Mouse (Mus musculus) stomach, embryonic 14.5 days (tissue): Measurements from ENCODE around the gene Rsbn1l. TPM values are rescaled to one million over a fixed set of nuclear protein-coding genes. Genes with fewer than 3 reads are reported as not detected.

Source experiments
- ATAC-seq: fragments of 200-750 bp; cut with Nextera tagmentation; 2 replicates; pipeline ENCODE4 v1.8.0; 2017; ENCODE audit warnings: low read depth, moderate TSS enrichment; ENCODE audit not compliant: insufficient number of reproducible peaks, insufficient read depth, low FRiP score
- H3K27ac ChIP-seq: fragments of 300-500 bp; sonication (generic); 2 replicates; pipeline ENCODE4 v1.5.1; 2014; ENCODE audit warnings: mild to moderate bottlenecking, low read length, moderate library complexity, mixed read lengths
- H3K27me3 ChIP-seq: fragments of 300-500 bp; sonication (generic); 2 replicates; pipeline ENCODE4 v1.6.1; 2014; ENCODE audit warnings: low read length, control low read depth, mixed read lengths; ENCODE audit not compliant: control insufficient read depth, insufficient read depth
- H3K36me3 ChIP-seq: fragments of 300-500 bp; sonication (generic); 2 replicates; pipeline ENCODE4 v1.6.1; 2014; ENCODE audit warnings: mild to moderate bottlenecking, control low read depth, low read length, moderate library complexity, mixed read lengths; ENCODE audit not compliant: control insufficient read depth, insufficient read depth
- H3K4me1 ChIP-seq: fragments of 300-500 bp; sonication (generic); 2 replicates; pipeline ENCODE4 v1.6.1; 2014; ENCODE audit warnings: low read length, control low read depth, mixed read lengths; ENCODE audit not compliant: control insufficient read depth, insufficient read depth
- H3K4me2 ChIP-seq: fragments of 300-500 bp; sonication (generic); replicated peaks from 2 replicates; pipeline ENCODE4 v1.6.1; 2014; ENCODE audit warnings: low read depth, low read length, control low read depth
- H3K4me3 ChIP-seq: fragments of 300-500 bp; sonication (generic); 2 replicates; pipeline ENCODE4 v1.5.1; 2014; ENCODE audit warnings: low read depth, low read length, control low read depth
- H3K9ac ChIP-seq: fragments of 300-500 bp; sonication (generic); replicated peaks from 2 replicates; pipeline ENCODE4 v1.6.1; 2014; ENCODE audit warnings: low read depth, mild to moderate bottlenecking, control low read depth, low read length, moderate library complexity, mixed read lengths
- H3K9me3 ChIP-seq: fragments of 300-500 bp; sonication (generic); 2 replicates; pipeline ENCODE4 v1.6.1; 2016; ENCODE audit warnings: low read depth, low read length, control low read depth; ENCODE audit not compliant: control insufficient read depth
- WGBS: fragments of 180-500 bp; shearing (Covaris S2); extraction: QIAGEN DNeasy Blood & Tissue Kit; methylation state at CpG from one replicate; pipeline ENCODE4 v1.1.7; 2014; 5-methylcytosine and 5-hydroxymethylcytosine counted together
- polyA plus RNA-seq: library from polyadenylated mRNA; unstranded; fragments of >200 nt; fragmentation: Nextera tagmentation; extraction: Ambion mirVana; gene quantifications from 2 replicates; pipeline ENCODE4 v1.2.1, GENCODE M21; 2014

Rsbn1l gene
- 9.6 and 11.0 TPM in 2 replicates for polyA plus RNA-seq

DNA sequence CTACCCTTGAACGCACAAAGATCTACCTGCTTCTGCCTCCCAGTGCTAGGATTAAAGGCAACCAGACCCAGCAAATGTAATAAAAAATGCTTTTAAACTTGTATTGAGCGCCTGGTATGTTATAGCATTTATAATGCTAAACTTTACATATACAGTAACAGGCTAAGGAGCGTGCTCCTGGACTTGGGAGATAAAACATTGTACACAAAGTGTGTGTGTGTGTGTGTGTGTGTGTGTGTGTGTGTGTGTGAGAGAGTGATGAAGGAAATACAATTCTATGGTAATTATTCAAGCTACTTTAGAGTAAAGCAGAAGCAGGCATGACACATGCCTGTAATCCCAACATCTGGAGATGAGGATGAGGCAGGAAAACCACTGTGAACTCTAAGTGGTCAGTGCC is at the start of gene Rsbn1l:
Gene Rsbn1l (minus strand): TSS at position 101 of the 400 bp plus-strand sequence.
- H3K9me3 ChIP-seq: peaks cover 5% of the 10 kb centered on the region; the same call in 1 of the 2 replicates
- no peak within 1 kb of the TSS for H3K27ac ChIP-seq
- H3K4me2 ChIP-seq: no peak within 1 kb of the TSS
- no peaks in the 10 kb centered on the region for H3K27me3 ChIP-seq
- H3K4me3 ChIP-seq: no peak within 1 kb of the TSS
- no peak for ATAC-seq
- 95% methylated on average over 3 of the region's 3 CpGs for WGBS
- no peak within 1 kb of the TSS for H3K9ac ChIP-seq
- 0 out of 2 replicates have a peak, but pooled peaks cover 2% of the 10 kb centered on the region for H3K36me3 ChIP-seq
- H3K4me1 ChIP-seq: peaks cover 4% of the 10 kb centered on the region; the same call in 1 of the 2 replicates

GRCm38 (mm10) chr5:21002723-21003122 is 46.5 kb upstream of the Rsbn1l start:
- peaks cover 50% of the 10 kb centered on the region for H3K36me3 ChIP-seq
- H3K4me3 ChIP-seq: no peak overlapping the region
- 91% methylated on average over 6 of the region's 6 CpGs for WGBS

DNA sequence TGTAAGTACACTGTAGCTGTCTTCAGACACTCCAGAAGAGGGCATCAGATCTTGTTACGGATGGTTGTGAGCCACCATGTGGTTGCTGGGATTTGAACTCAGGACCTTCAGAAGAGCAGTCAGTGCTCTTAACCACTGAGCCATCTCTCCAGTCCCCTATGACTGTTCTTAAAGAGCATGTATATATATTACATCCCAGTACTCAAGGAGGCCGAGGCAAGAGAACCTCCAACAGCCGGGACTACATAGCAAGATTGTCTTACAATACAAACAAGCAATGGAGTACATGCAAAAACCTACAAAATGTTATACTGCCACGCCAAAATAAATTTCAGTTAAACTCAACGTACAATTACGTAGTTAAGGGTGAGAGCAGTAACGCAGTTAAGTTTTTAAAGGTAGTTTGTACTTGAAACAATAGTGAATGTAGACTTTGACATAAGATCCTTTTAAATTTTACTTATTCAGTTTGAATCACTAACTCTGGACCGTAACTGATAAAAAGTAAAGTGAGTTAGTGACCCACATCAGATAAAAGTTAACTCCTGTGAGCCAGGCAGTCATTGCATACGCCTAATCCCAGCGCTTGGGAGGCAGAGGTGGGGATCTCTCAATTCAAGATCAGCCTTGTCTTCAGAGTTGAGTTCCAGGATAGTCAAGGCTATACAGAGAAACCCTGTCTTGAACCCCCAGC is 45.6 kb upstream of the Rsbn1l start:
- no peak overlapping the region for H3K4me2 ChIP-seq
- H3K9me3 ChIP-seq: no peaks in the 10 kb centered on the region
- H3K36me3 ChIP-seq: peaks cover 52% of the 10 kb centered on the region
- H3K4me3 ChIP-seq: no peak overlapping the region
- WGBS: 94% methylated on average over 10 of the region's 10 CpGs
- no peak overlapping the region for H3K27ac ChIP-seq
- ATAC-seq: no peak
- no peaks in the 10 kb centered on the region for H3K27me3 ChIP-seq
- H3K9ac ChIP-seq: no peak overlapping the region
- no peaks in the 10 kb centered on the region for H3K4me1 ChIP-seq

More at GRCm38 (mm10) chr5:21002723-21003122, 46.5 kb upstream of the Rsbn1l start:
- no peak overlapping the region for H3K9ac ChIP-seq
- H3K9me3 ChIP-seq: no peaks in the 10 kb centered on the region
- H3K27ac ChIP-seq: no peak overlapping the region
- no peak; the same call in 1 of the 2 replicates for ATAC-seq
- no peaks in the 10 kb centered on the region for H3K27me3 ChIP-seq
- no peak overlapping the region for H3K4me2 ChIP-seq
- no peaks in the 10 kb centered on the region for H3K4me1 ChIP-seq

DNA sequence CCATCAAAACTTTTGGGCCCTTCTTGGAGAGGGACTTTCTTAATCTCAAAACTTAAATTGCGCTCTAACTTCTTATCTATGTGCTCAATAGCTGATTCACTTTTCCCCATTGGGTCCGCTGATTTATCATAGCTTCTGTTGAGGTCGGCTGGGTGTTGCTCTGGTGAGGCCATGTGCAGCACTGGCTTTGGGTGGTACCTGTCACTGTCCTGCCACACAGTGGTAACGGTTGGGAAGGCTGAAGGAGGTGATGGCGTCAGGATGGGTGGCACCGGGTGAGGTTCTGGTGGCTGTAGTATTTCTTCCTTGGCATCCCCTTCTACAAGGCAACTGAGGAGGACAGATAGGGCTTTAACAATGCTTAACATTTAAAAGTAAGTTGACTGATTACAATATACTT is 42.2 kb upstream of the Rsbn1l start:
- Histone ChIP-seq H3K9ac (no peak overlapping the region), H3K4me2 (no peak overlapping the region), H3K9me3 (no peaks in the 10 kb centered on the region), H3K4me1 (no peaks in the 10 kb centered on the region), H3K4me3 (no peak overlapping the region), H3K27me3 (no peaks in the 10 kb centered on the region), H3K36me3 (peaks cover 52% of the 10 kb centered on the region), H3K27ac (no peak overlapping the region)
- ATAC-seq: no peak
- 93% methylated on average over 6 of the region's 6 CpGs for WGBS

GRCm38 (mm10) chr5:20997555-20997954 is 41.4 kb upstream of the Rsbn1l start:
- 87% methylated on average over 6 of the region's 6 CpGs for WGBS
- no peak for ATAC-seq

DNA sequence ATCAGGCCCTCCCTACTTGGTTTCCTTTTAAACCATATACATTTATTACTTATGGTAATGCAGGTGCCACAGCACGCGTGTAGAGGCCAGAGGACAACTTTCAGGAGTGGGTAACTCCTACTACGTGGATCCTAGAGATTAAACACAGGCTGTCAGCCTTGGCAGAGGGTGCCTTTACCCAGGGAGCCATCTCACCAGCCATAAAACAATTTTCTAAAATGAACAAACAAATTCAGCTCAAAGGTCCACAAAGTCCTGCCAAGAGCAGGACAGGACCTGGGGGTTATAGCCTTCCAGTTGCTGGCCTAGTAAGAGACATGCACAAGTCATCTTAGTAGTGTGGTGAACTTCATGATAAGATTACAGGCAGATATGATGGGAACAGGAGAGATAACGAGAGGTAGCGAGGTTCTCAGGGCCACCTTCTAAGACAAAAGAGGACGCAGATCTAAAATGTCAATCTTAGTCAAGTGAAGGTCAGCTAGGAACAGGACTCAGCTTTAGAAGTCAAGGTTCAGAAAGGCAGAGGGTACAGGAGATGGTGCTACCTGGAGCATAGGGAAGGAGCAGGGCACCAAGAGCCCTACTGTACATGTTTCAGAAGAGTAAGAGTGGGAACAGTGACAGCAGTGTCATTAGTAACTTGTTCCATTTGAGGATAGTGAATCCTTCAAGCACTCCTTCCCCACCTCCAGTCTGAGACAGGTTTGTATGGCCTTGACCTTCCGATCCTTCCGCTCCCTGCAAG is 34.0 kb upstream of the Rsbn1l start:
- peaks cover 36% of the 10 kb centered on the region for H3K36me3 ChIP-seq
- no peaks in the 10 kb centered on the region for H3K4me1 ChIP-seq
- no peaks in the 10 kb centered on the region for H3K27me3 ChIP-seq
- H3K9ac ChIP-seq: no peak overlapping the region
- no peaks in the 10 kb centered on the region for H3K9me3 ChIP-seq
- no peak for ATAC-seq
- no peak overlapping the region for H3K27ac ChIP-seq
- no peak overlapping the region for H3K4me3 ChIP-seq
- H3K4me2 ChIP-seq: no peak overlapping the region
- 94% methylated on average over 8 of the region's 8 CpGs for WGBS

More at GRCm38 (mm10) chr5:20997555-20997954, 41.4 kb upstream of the Rsbn1l start:
- H3K4me3 ChIP-seq: no peak overlapping the region
- no peak overlapping the region for H3K27ac ChIP-seq
- no peaks in the 10 kb centered on the region for H3K4me1 ChIP-seq
- H3K27me3 ChIP-seq: no peaks in the 10 kb centered on the region
- H3K9me3 ChIP-seq: no peaks in the 10 kb centered on the region
- peaks cover 45% of the 10 kb centered on the region for H3K36me3 ChIP-seq
- no peak overlapping the region for H3K4me2 ChIP-seq
- H3K9ac ChIP-seq: no peak overlapping the region

DNA sequence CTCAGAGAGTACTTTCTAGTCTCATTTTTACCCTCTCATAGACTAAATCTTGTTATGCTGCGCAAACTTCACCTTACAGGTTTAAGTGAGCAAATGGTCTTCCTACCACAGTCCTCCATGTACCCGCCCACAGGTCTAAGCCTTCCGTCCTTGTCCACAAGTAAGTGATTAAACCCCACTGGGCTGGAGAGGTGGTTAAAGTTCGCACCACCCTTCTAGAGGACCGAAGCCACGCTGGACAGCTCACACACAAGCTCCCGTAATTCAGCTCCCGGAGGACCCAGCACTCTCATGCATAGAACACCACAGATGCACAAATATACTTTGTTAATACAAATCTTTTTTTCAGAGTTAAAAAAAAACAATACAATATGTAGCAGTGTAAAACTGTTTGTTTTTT is 30.1 kb upstream of the Rsbn1l start:
- Histone ChIP-seq H3K4me1 (no peaks in the 10 kb centered on the region), H3K9me3 (no peaks in the 10 kb centered on the region), H3K4me2 (no peak overlapping the region), H3K9ac (no peak overlapping the region), H3K27ac (no peak overlapping the region), H3K27me3 (no peaks in the 10 kb centered on the region), H3K4me3 (no peak overlapping the region), H3K36me3 (peaks cover 25% of the 10 kb centered on the region)
- ATAC-seq: no peak
- 95% methylated on average over 8 of the region's 8 CpGs for WGBS

GRCm38 (mm10) chr5:20983505-20983904 is 27.3 kb upstream of the Rsbn1l start:
- no peak overlapping the region for H3K4me2 ChIP-seq
- no peaks in the 10 kb centered on the region for H3K9me3 ChIP-seq
- H3K27me3 ChIP-seq: no peaks in the 10 kb centered on the region
- H3K9ac ChIP-seq: no peak overlapping the region
- H3K27ac ChIP-seq: no peak overlapping the region
- peaks cover 15% of the 10 kb centered on the region; the same call in 1 of the 2 replicates for H3K36me3 ChIP-seq
- no peaks in the 10 kb centered on the region for H3K4me1 ChIP-seq
- H3K4me3 ChIP-seq: no peak overlapping the region
- no peak for ATAC-seq
